Mouse (Mus musculus) cortical plate, adult 2 months (tissue): Measurements from ENCODE around the gene Adamts13.

Source experiments
- CTCF ChIP-seq: fragments of 200-500 bp; IDR thresholded peaks from 2 replicates; pipeline ENCODE4 v1.5.1; 2011; ENCODE audit warnings: mild to moderate bottlenecking, control low read depth, low read length; ENCODE audit not compliant: insufficient read depth; ENCODE audit errors: extremely low read depth
- POLR2A ChIP-seq: fragments of 200-500 bp; IDR thresholded peaks from 2 replicates; pipeline ENCODE4 v1.6.1; 2011; ENCODE audit warnings: mild to moderate bottlenecking, low read length, control low read depth; ENCODE audit not compliant: insufficient read depth; ENCODE audit errors: extremely low read depth

DNA sequence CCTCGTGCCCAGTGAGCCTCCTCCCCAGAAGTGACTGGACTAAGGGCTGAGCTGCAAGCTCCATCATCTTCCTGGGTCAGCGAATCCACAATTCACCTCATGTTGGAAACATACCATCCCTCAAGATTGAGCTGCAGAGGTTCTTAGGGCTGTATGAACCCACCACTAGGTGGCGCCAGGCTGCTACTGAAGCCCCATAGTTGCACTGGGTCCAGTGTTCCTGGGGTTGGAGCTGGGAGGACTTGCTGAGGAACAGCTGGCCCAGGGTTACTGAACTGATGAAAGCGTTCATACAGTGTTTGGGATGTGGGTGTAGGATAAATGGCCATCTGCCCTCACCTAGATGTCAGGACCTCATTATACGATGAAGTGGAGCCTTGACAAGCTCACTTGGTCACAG, 44.6 kb downstream of the Adamts13 start:
- no peak for TF ChIP-seq POLR2A
- peak; percentile 91 for TF ChIP-seq CTCF
